Mouse (Mus musculus): ENCODE measurements at regions not wholly inside any gene's neighbourhood (a gene's known extent, or its start where the extent isn't known, plus 50 kb on each side); places are given as distances from the start of the nearest gene placed in this dataset.

GRCm38 (mm10) chr3:63554872-63555271 lies 71.2 kb upstream of the Gm34302 start:
- TF ChIP-seq POLR2A (IDR thresholded peaks at IDR 0.05; ENCODE audit: low read depth, low read length) (no peak), CTCF (IDR thresholded peaks at IDR 0.05; ENCODE audit: extremely low read depth, insufficient read length, insufficient replicate concordance, low read depth, low read length) (no peak)

Data from small intestine, adult 2 months (tissue).